Mouse (Mus musculus) adrenal gland, adult (tissue): ENCODE data around the gene Hrc.

Source experiments
- DNase-seq, 2 experiments: peaks; one replicate each; pipeline ENCODE4 v3.0.0; 2022 to 2023; ENCODE audit warnings: low spot score in 1 of 2; ENCODE audit not compliant: inconsistent age in 2 of 2

Hrc gene

DNA sequence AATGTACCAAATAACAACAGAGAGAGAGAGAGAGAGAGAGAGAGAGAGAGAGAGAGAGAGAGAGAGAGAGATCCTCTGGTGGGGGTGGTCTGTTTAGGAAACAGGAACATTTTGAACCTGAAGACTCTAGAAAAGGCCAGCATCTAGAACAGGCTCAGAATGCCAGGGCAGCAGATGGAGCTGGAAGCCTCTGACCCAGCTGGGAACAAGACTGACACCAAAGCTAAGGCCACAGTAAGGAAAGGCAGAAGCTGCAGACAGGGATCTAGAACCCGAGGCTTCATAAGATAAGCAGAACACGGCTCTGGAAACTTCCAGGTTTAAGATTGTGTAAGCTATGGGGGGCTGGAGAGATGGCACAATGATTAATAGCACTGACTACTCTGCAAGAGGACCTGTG lies 28.9 kb downstream of the Hrc start:
- DNase-seq, result no peak

DNA sequence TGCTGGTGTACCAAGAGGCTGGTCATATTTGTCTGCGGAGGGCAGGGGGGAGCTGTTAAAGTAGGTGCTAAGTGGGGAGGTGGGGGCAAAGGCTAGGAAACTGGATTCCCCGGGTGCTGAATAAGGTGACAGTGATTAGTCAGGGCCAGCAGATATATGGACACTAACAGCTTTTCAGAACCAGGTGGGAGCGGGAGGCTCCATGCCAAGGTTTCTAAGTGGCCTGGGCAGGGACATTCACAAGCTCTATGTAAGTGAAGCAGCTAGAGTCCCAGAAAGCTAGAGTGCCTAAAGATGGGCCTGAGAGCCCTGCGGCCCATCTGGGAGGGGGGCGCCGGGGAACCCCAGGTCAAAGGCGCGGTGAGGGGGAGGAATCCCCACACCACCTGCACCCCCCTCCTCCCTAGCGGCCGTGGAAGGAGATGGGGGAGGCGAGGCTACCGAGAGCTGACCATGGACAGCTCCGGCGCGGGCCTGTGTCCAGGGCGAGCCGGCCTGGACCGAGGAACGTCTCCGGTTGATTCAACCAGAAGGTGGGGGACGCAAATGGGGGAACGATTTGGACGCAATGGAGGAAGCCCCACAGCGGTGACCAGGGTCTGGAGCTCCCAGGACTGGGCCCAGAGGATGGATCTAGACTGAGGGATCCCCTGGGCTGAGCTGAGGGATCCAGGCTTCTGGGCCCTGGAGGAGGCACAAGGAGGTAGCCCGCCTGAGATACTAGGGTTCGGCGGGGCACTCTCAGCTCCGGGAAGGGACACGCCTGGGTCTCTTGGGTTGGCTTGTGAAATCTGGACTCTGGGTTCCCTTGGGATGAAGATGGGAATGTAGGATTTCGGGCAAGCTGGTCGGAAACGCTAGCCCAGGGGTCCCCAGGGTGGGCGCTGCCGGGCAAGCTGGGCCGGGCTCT lies 30.9 kb downstream of the Hrc start:
- peak; percentile 65 to 83 for DNase-seq

DNA sequence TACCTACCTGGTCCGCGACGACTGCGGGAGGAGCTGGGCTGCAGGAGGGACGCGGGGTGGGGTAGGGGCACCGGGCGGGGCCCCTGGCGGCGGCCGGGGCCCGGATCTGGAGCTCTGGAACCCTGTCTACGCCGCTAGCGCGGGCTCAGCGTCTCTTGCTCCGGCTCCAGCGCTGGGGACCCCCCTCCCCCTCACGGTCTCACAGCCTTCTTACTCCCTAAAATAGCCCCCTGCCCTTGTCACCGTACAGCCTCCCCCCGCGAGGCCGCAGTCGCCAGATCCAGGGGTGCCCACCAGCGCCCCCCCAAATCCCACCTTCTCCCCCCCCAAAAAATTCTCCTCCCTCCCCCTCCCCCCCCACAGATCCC lies 31.5 kb downstream of the Hrc start, which contains the start of gene Ppfia3:
Gene Ppfia3, minus strand, starts transcription at position 368 of the 368 bp plus-strand sequence.
- peak in 1 of 2 experiments; percentile 69 for DNase-seq

DNA sequence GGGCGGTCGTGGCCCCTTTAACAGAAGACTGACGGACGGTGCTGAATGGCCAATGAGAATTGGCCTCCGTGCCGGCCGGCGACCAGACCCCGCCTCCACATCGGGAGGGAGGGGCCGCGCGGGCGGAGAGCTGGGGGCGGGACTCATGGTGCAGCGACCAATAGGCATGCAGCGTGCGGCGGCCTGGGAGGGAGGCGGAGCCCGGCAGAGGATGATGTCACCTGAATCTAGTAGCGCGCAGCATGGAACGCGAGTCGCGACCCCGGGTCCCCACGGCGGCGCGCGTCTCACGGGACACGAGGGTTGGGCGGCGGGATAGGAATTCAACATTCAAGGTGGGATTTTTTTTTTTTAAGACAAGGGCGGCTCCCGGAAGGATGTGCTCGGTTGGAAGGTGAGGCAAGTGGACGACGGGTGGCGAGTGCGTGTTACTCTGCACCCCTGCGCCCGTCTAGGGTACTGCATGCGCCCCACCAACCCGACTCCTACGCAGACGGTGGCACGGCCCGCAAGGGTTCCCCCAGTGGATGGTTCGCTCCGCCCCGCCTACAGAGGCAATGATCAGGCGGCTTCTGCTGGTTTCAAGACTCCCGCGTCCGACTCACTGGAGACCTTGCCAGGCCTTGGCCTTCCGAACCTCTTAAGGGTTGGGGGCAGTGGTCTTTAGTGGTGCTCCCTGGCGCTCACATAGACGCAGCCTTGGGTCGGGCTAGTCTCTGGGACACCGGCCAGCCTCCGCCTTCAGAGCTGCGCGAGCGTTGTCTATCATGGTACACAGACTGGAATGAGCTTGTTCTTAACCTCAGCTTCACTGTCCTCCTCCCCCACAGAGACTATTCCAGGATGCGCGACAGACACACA lies 32.2 kb downstream of the Hrc start:
- peak; percentile 98 to 99 for DNase-seq

DNA sequence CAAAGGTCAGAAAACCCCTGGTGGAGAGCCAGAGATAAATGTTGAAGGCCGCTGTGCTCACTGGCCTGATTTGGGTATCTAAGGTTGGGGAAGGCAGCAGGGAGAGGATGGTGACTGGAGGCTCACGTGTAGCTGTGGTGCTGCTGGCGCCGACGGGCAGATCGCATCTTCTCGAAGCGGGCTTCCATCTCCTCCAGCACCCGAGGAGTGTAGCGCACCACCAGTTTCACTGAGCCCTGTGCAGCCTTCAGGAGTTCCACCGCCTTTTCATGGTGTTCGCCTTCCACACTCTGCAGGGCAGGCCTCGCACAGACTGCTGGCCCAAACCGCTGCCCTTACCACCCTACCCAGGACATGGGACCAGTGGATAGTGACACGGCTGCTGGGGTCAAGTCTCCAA lies 33.1 kb downstream of the Hrc start:
- peak in 1 of 2 experiments; percentile 35 for DNase-seq

DNA sequence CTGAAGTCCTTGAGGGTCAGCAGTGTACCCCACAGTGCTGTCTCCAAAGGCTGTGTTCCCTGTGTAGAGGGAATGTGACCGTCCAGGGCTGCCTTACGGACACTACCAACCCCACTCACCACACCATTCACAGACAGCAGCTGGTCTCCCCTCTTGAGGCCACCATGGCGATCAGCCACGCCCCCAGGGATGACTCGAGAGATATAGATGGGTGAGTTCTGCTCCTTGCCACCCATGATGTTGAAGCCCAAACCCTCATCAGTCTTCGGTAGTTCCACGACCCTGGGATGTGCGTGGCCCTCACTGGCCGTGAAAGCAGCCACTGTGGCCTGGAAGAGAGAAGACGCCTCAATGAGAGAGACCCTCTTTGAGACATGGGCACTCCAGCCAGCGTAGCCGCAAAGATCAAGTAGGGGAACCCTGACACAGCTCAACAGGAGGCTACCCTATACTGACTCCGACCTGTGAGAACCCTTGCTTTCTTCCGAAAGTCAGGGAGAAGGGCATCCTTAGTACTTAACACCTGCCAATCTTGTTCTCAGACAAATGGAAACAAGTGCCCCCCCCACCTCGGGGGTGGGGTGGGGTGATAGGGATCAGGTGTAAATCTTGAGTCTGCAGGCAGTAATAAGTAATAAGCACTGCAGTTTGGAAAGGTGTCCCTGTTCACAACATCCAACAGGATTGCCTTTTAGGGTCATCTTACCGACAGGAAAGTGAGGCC lies 34.1 kb downstream of the Hrc start:
- peak in 1 of 2 experiments; percentile 36 for DNase-seq

DNA sequence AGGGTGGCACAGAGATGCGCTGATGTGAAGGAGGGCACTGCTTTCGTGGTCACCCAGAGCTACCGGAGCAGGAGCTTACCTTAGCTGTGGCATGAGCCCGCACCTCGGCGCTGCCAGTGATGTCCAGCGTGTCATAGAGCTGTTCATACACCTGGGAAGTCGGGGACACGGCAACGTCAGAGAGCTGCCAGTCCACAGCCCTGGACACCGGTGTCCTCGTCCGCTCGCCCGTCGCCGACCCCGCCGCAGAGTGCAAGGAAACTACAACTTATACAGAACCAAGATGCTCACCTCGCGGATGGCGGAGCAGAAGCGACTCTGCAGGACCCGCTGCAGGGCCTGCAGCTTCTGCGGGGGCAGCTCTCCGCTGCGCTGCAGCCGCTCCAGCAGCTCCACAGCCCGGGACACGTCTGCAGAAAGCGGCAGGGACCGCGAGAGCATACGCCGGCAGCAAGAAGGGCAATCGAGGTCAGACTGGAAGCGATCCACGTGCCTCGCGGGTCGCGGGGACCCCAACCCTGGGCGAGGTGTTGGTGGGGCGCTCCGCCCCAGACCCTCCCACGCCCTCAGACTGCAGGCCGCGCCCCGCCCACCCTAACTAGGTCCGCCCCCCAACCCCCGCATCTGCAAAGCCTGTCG lies 34.9 kb downstream of the Hrc start:
- DNase-seq, result peak in 1 of 2 experiments; percentile 36

DNA sequence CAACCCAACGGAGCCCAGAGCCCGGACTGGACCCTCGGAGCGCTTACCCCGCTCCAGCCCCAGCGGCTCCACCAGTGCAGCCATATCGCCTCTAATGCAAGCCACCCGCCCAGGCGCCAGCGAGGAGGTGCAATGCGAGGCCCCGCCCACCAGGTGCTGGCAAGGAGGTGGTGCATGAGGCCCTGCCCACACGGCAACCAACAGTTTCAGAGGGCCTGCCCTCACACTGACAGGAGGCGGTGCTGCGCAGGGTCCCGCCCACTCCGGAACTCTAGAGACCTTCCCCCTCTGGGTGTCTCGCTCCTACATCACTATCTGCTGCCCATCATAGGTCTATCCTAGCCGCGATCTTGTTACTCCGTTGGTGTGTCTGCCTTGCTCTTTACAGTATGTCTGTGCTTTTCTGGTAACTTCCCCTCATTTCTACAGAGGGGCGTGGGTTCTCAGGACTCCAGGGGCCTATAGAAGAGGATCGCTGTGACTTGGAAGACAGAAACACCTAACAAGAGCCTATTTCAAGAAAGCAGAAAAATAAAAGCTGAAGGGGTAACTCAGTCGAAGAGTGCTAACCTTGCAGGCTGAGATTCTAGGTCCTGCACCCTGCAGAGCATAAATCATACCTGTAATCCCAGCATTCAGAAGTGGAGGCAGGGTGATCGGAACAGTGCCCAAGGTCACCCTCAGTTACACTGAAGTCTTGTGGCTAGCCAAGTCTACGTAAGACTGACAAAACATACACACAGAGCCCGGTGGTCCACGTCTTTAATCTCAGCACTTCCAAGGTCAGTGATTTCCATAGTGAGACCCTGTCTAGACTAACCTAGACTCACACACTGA lies 35.6 kb downstream of the Hrc start, which contains the start of gene Lin7b:
Gene Lin7b, minus strand, starts transcription at position 109 of the 837 bp plus-strand sequence.
- DNase-seq, result peak; percentile 95 to 97

DNA sequence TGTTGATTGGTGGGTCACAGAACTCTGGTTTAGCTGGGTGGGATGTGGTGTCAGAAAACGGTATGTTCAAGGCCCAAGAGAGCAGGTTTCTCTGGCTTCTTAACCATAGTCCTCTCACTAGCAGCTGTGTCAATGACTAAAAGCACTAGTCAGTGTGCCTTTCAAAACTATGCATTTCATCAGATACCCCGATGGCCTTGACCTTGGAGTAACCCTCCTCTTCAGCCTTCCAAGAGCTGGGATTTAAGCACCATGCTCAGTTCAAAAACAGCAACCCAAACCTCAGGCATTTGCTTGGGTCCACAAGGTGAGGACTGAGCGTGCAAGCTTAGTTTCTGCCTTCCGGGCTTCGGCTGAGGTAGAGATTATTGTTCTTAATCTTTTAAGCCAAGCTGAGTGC lies 37.3 kb downstream of the Hrc start:
- peak; percentile 46 to 80 for DNase-seq

DNA sequence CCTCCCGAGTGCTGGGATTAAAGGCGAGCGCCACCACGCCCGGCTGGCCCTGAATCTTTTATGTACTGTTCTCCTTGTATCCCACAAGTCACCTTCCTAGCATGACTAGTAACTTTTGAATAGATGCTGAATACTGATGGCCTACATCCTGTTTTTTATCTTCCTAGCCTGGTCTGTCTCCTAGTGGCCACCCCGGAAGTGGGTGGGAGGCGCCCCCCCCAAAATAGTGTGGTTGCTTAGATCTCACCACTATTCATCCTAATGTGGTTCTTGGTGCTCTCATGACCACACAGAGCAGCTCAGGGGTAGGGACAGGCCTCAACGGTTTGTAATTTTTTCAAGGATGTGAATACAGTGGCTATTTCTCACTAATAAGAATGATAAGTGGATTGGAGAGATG lies 39.5 kb downstream of the Hrc start:
- no peak for DNase-seq

DNA sequence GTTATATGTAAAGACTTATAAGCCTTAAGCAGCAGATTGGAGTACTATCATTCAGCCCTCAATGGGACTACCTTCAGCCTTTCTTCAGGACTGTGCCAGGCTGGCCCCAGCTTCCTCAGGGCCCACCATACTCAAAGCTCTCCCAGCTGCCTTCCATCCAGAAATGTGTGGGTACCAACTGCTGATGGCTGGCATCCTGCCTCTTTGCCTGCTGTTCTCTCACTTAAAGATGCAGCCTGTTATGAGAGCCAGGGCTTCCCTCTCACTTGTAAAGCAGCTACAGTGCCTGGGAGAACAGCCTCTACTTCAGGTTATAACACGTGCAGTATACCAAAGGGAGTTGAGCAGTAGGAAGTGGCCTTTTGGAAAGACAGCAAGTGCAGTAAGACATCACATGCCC lies 41.0 kb downstream of the Hrc start:
- no peak for DNase-seq

DNA sequence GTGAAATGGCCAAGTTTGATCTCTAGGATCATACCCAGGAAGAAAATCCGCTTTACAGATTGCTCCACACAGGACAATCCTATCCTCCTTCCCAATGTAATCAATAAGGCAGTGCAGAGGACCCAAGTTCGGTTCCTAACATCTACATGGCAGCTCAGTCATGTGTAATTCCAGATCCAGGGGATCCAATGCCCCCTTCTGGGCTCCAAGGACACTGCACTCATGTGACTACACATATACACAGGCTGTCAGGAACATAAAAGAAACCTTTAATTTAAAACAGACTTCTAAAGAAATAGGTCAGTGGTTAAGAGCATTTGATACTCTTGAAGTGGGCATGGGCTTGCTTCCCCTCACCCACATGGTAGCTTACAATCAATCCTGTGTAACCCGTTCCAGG lies 51.0 kb downstream of the Hrc start:
- no peak for DNase-seq
